Mouse (Mus musculus) lung, embryonic 14.5 days (tissue): Measurements from ENCODE around the gene Tnfrsf11a. TPM values are rescaled to one million over a fixed set of nuclear protein-coding genes. Genes with fewer than 3 reads are reported as not detected.

Experiments
- ATAC-seq: fragments of 200-750 bp; cut with Nextera tagmentation; 2 replicates; pipeline ENCODE4 v1.8.0; 2017; ENCODE audit warnings: mild to moderate bottlenecking, moderate TSS enrichment, moderate library complexity; ENCODE audit not compliant: insufficient read depth
- DNase-seq: peaks from one replicate; pipeline ENCODE4 v3.0.0-alpha.2; 2015
- H3K27ac ChIP-seq: fragments of 300-500 bp; sonication (generic); 2 replicates; pipeline ENCODE4 v1.5.1; 2014; ENCODE audit warnings: low read depth, mild to moderate bottlenecking, moderate library complexity
- H3K27me3 ChIP-seq: fragments of 300-500 bp; sonication (generic); 2 replicates; pipeline ENCODE4 v1.6.1; 2014; ENCODE audit warnings: low read length, control low read depth; ENCODE audit not compliant: insufficient read depth
- H3K36me3 ChIP-seq: fragments of 300-500 bp; sonication (generic); 2 replicates; pipeline ENCODE4 v1.6.1; 2014; ENCODE audit warnings: control low read depth; ENCODE audit not compliant: insufficient read depth
- H3K4me1 ChIP-seq: fragments of 300-500 bp; sonication (generic); 2 replicates; pipeline ENCODE4 v1.6.1; 2014; ENCODE audit warnings: antibody characterized with exemption, control low read depth; ENCODE audit not compliant: insufficient read depth
- H3K4me2 ChIP-seq: fragments of 300-500 bp; sonication (generic); 2 replicates; pipeline ENCODE4 v1.6.1; 2014; ENCODE audit warnings: mild to moderate bottlenecking
- H3K4me3 ChIP-seq: fragments of 300-500 bp; sonication (generic); 2 replicates; pipeline ENCODE4 v1.5.1; 2014; ENCODE audit warnings: low read depth, low read length
- H3K9ac ChIP-seq: fragments of 300-500 bp; sonication (generic); 2 replicates; pipeline ENCODE4 v1.6.1; 2014
- H3K9me3 ChIP-seq: fragments of 300-500 bp; sonication (generic); 2 replicates; pipeline ENCODE4 v1.6.1; 2016; ENCODE audit warnings: low read depth, low read length, control low read depth
- CTCF ChIP-seq: IDR thresholded peaks from 2 replicates; pipeline ENCODE4 v1.5.1; 2016; ENCODE audit warnings: antibody characterized with exemption, low read depth
- WGBS: fragments of 180-500 bp; shearing (Covaris S2); extraction: QIAGEN DNeasy Blood & Tissue Kit; methylation state at CpG from one replicate; pipeline ENCODE4 v1.1.7; 2014; 5-methylcytosine and 5-hydroxymethylcytosine counted together
- polyA plus RNA-seq: library from polyadenylated mRNA; unstranded; fragments of >200 nt; fragmentation: Nextera tagmentation; extraction: Ambion mirVana; gene quantifications from 2 replicates; pipeline ENCODE4 v1.2.1, GENCODE M21; 2014

The Tnfrsf11a gene
- polyA plus RNA-seq, 1 experiment from 2014 or later: 2.1 TPM

DNA sequence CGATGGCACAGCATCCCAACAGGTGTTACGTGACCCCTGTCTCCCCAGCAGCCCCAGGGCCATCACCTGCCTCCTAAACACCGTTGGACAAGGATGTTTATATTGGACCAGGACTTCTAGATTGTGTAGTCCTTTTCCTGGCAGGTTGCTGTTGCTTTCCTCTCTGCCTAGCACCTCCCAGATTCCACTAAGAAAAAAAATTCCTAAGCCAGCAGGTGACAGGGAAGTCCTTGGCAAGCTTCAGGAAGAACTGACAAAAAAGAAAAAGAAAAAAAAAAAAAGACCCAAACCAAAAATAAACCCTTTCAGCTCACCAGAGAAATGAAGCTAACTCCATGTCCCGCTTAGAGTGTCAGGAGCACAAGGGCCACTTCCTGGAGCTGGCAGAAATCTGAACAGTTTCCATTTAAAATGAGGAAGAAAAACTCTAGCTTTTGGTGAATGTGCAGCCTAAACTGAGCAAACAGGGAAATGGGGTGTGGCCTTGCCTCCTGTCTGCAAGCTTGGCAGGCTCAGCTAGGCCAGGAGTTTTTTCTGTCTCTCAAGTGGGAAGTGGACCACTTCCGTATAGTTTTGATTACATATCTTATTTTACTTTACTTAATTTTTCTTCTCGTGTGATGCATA is 6.3 kb downstream of the Tnfrsf11a start:
- no peaks in the 10 kb centered on the region for H3K36me3 ChIP-seq
- H3K9ac ChIP-seq: no peak overlapping the region
- H3K4me1 ChIP-seq: 0 out of 2 replicates have a peak, but pooled peaks cover 3% of the 10 kb centered on the region
- H3K9me3 ChIP-seq: no peaks in the 10 kb centered on the region
- TF ChIP-seq CTCF: no peak
- H3K4me3 ChIP-seq: no peak overlapping the region
- H3K4me2 ChIP-seq: no peak overlapping the region
- H3K27me3 ChIP-seq: no peaks in the 10 kb centered on the region
- ATAC-seq (no peak), DNase-seq (peak; percentile 56)
- WGBS: 39% methylated on average over 6 of the region's 6 CpGs
- peak overlapping the region; percentile 36; the same call in 1 of the 2 replicates for H3K27ac ChIP-seq

DNA sequence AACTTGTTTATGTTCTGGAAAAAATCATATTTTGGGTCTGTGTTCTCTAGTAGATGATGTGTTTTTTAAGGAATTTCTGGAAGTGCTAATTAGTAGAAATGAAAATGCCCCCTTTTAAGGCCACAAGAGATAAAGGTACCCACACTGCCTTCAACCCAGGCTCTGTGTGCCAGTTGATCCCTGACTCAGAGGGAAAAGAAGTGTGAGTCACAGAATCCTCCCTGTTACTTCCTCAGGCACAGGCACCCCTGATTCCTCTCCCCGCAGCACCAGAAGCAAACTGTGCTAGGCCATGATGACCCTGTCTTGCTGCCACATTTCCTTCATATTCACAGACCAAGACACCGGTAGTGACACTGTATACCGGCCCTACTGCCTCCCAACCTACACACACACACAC is 9.6 kb downstream of the Tnfrsf11a start:
- ATAC-seq: no peak
- TF ChIP-seq CTCF: no peak
- Histone ChIP-seq H3K9ac (no peak overlapping the region), H3K4me2 (no peak overlapping the region), H3K9me3 (no peaks in the 10 kb centered on the region), H3K27me3 (no peaks in the 10 kb centered on the region), H3K27ac (no peak overlapping the region), H3K4me3 (no peak overlapping the region), H3K36me3 (no peaks in the 10 kb centered on the region), H3K4me1 (0 out of 2 replicates have a peak, but pooled peaks cover 3% of the 10 kb centered on the region)
- no peak for DNase-seq
- WGBS: 83% methylated on average over 3 of the region's 3 CpGs

GRCm38 (mm10) chr1:105794670-105795069 is 14.2 kb downstream of the Tnfrsf11a start:
- H3K9me3 ChIP-seq: no peaks in the 10 kb centered on the region
- H3K27ac ChIP-seq: no peak overlapping the region
- H3K4me3 ChIP-seq: no peak overlapping the region
- ATAC-seq (no peak), DNase-seq (no peak)
- no peaks in the 10 kb centered on the region for H3K27me3 ChIP-seq
- no peak overlapping the region for H3K4me2 ChIP-seq
- WGBS: 81% methylated on average over 6 of the region's 6 CpGs
- H3K9ac ChIP-seq: no peak overlapping the region
- H3K4me1 ChIP-seq: no peaks in the 10 kb centered on the region
- no peaks in the 10 kb centered on the region for H3K36me3 ChIP-seq
- no peak for TF ChIP-seq CTCF

DNA sequence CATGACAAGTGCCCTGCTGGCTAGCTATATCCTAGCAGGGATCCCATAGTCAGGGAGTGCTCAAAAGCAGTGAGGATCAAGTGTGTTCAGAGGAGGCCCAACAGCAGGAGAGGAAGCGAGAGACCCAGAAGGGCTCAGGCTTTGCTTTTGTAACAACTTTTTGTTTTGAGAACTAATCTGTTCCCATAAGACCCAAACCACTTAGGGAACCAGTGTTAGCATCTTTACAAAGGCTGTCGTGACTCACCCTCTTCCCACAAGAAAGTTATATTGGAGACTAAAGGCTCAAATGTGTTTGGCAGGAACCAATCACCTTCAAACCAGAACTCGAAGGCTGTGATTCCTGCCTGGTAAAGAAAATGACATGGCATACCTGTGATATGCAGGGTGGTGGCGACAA is 15.2 kb downstream of the Tnfrsf11a start:
- Histone ChIP-seq H3K36me3 (no peaks in the 10 kb centered on the region), H3K4me3 (no peak overlapping the region), H3K9ac (no peak overlapping the region), H3K4me1 (no peaks in the 10 kb centered on the region), H3K9me3 (no peaks in the 10 kb centered on the region), H3K4me2 (no peak overlapping the region), H3K27ac (no peak overlapping the region), H3K27me3 (no peaks in the 10 kb centered on the region)
- no peak for ATAC-seq
- WGBS: 87% methylated on average over 4 of the region's 4 CpGs
- TF ChIP-seq CTCF: no peak
- DNase-seq: no peak

GRCm38 (mm10) chr1:105800570-105800969 is 20.1 kb downstream of the Tnfrsf11a start:
- H3K4me2 ChIP-seq: no peak overlapping the region
- no peak for DNase-seq
- H3K9ac ChIP-seq: no peak overlapping the region
- TF ChIP-seq CTCF: no peak
- WGBS: 78% methylated on average over 6 of the region's 6 CpGs
- H3K27me3 ChIP-seq: no peaks in the 10 kb centered on the region
- H3K4me1 ChIP-seq: peaks cover 4% of the 10 kb centered on the region; the same call in 1 of the 2 replicates
- no peaks in the 10 kb centered on the region for H3K9me3 ChIP-seq
- no peak overlapping the region for H3K4me3 ChIP-seq
- H3K36me3 ChIP-seq: no peaks in the 10 kb centered on the region
- no peak overlapping the region for H3K27ac ChIP-seq
- ATAC-seq: no peak

- Histone ChIP-seq H3K27ac (no peak overlapping the region), H3K4me2 (no peak overlapping the region), H3K27me3 (no peaks in the 10 kb centered on the region), H3K4me3 (no peak overlapping the region), H3K9me3 (no peaks in the 10 kb centered on the region), H3K36me3 (no peaks in the 10 kb centered on the region), H3K4me1 (peaks cover 4% of the 10 kb centered on the region; the same call in 1 of the 2 replicates), H3K9ac (no peak overlapping the region)
- DNase-seq (no peak), ATAC-seq (no peak)
- TF ChIP-seq CTCF: no peak
Measured at GRCm38 (mm10) chr1:105801252-105801651, 20.7 kb downstream of the Tnfrsf11a start.

GRCm38 (mm10) chr1:105802941-105803340 is 22.4 kb downstream of the Tnfrsf11a start:
- Histone ChIP-seq H3K9me3 (no peaks in the 10 kb centered on the region), H3K27ac (no peak overlapping the region), H3K4me2 (no peak overlapping the region), H3K9ac (no peak overlapping the region), H3K4me3 (no peak overlapping the region), H3K27me3 (no peaks in the 10 kb centered on the region), H3K36me3 (no peaks in the 10 kb centered on the region), H3K4me1 (peaks cover 4% of the 10 kb centered on the region; the same call in 1 of the 2 replicates)
- no peak for ATAC-seq
- 41% methylated on average over 6 of the region's 6 CpGs for WGBS
- TF ChIP-seq CTCF: no peak
- DNase-seq: no peak
